Comparison of ENCODE assay signal across 7 mouse cellular contexts in the genomic region with DNA sequence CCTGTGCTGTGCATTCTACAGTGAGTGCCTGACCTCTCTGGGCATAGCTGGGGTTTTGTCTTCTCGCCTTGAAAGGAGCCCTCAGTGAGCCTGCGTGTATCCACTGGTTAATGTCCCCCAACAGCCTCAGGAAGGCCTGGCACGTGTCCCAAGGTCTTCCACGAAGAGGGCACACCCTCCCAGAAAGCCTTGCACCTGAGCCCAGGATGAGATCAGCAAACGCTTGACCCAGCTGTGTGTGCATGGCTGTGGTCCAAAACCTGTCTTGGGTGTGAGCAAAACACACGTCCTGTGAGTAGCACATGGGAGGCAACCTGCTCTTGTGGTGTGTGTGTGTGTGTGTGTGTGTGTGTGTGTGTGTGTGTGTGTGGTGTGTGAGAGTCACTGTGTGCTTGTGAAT. TPM values are rescaled to one million over a fixed set of nuclear protein-coding genes. Genes with fewer than 3 reads are reported as not detected.
DNase-seq lines count a peak whose midpoint lies in the region; ATAC-seq lines count a peak whose summit lies in the region.

No protein-coding gene starts in this region.

- H3K27ac ChIP-seq in midbrain, embryonic 15.5 days: 0 out of 2 replicates have a peak overlapping the region, but pooled peaks have one; percentile 25
- no peak overlapping the region for H3K27ac ChIP-seq in midbrain, embryonic 11.5 days (ENCODE audit: low read depth, low read length)
- no peak overlapping the region for H3K27ac ChIP-seq in forebrain, embryonic 16.5 days (ENCODE audit: low read length)
- H3K27ac ChIP-seq in kidney, embryonic 16.5 days (ENCODE audit: low read length): peak overlapping the region; percentile 83
- H3K27ac ChIP-seq in stomach, embryonic 15.5 days: peak overlapping the region; percentile 89

- no peak for DNase-seq in midbrain, embryonic 11.5 days (ENCODE audit: low spot score, missing footprints)
- no peak for DNase-seq in right cerebral cortex, postnatal 4 days

- H3K4me1 ChIP-seq in midbrain, embryonic 15.5 days: peaks cover 7% of the 10 kb centered on the region
- no peaks in the 10 kb centered on the region for H3K4me1 ChIP-seq in midbrain, embryonic 11.5 days (ENCODE audit: control insufficient read depth, insufficient read depth, low read length)
- H3K4me1 ChIP-seq in forebrain, embryonic 16.5 days (replicated peaks; ENCODE audit: control insufficient read depth, insufficient read depth, low read length): peaks cover 8% of the 10 kb centered on the region
- H3K4me1 ChIP-seq in kidney, embryonic 16.5 days (ENCODE audit: insufficient read depth, low read length): peaks cover 28% of the 10 kb centered on the region
- H3K4me1 ChIP-seq in stomach, embryonic 15.5 days: peaks cover 34% of the 10 kb centered on the region

- H3K9me3 ChIP-seq in midbrain, embryonic 15.5 days: no peaks in the 10 kb centered on the region
- H3K9me3 ChIP-seq in midbrain, embryonic 11.5 days (ENCODE audit: control insufficient read depth, low read length): no peaks in the 10 kb centered on the region
- no peaks in the 10 kb centered on the region for H3K9me3 ChIP-seq in forebrain, embryonic 16.5 days (ENCODE audit: control insufficient read depth, low read length)
- no peaks in the 10 kb centered on the region for H3K9me3 ChIP-seq in kidney, embryonic 16.5 days (ENCODE audit: low read length)
- H3K9me3 ChIP-seq in stomach, embryonic 15.5 days: no peaks in the 10 kb centered on the region

- no peak overlapping the region for H3K9ac ChIP-seq in midbrain, embryonic 15.5 days
- no peak overlapping the region for H3K9ac ChIP-seq in midbrain, embryonic 11.5 days (ENCODE audit: low read length)
- H3K9ac ChIP-seq in forebrain, embryonic 16.5 days (replicated peaks; ENCODE audit: low read depth, low read length): no peak overlapping the region
- no peak overlapping the region for H3K9ac ChIP-seq in kidney, embryonic 16.5 days (replicated peaks; ENCODE audit: low read length)
- H3K9ac ChIP-seq in stomach, embryonic 15.5 days: no peak overlapping the region

- H3K4me3 ChIP-seq in midbrain, embryonic 15.5 days: no peak overlapping the region
- no peak overlapping the region for H3K4me3 ChIP-seq in midbrain, embryonic 11.5 days (ENCODE audit: low read depth, low read length)
- H3K4me3 ChIP-seq in forebrain, embryonic 16.5 days (replicated peaks; ENCODE audit: low read length): no peak overlapping the region
- H3K4me3 ChIP-seq in kidney, embryonic 16.5 days (ENCODE audit: low read length): no peak overlapping the region
- H3K4me3 ChIP-seq in stomach, embryonic 15.5 days (replicated peaks): no peak overlapping the region

- no peaks in the 10 kb centered on the region for H3K27me3 ChIP-seq in midbrain, embryonic 15.5 days (replicated peaks)
- H3K27me3 ChIP-seq in midbrain, embryonic 11.5 days (ENCODE audit: control insufficient read depth, insufficient read depth, low read length): no peaks in the 10 kb centered on the region
- no peaks in the 10 kb centered on the region for H3K27me3 ChIP-seq in forebrain, embryonic 16.5 days (replicated peaks; ENCODE audit: control insufficient read depth, insufficient read depth, low read length)
- H3K27me3 ChIP-seq in kidney, embryonic 16.5 days (ENCODE audit: insufficient read depth, low read length): no peaks in the 10 kb centered on the region
- no peaks in the 10 kb centered on the region for H3K27me3 ChIP-seq in stomach, embryonic 15.5 days (replicated peaks)

- no peak for ATAC-seq in midbrain, embryonic 15.5 days (replicated peaks)
- no peak for ATAC-seq in midbrain, embryonic 11.5 days (ENCODE audit: low FRiP score)
- peak; percentile 13; the same call in 1 of the 2 replicates for ATAC-seq in forebrain, embryonic 16.5 days
- ATAC-seq in kidney, embryonic 16.5 days (ENCODE audit: low FRiP score, low TSS enrichment): 0 out of 2 replicates have a peak, but pooled peaks have one; percentile 36
- peak; percentile 34 for ATAC-seq in stomach, embryonic 15.5 days (ENCODE audit: insufficient read depth, low FRiP score, low read depth)
- ATAC-seq in monocyte, adult 5-6 weeks (replicated peaks; ENCODE audit: insufficient number of reproducible peaks, low FRiP score, low TSS enrichment, poor library complexity, severe bottlenecking): no peak

- WGBS in midbrain, embryonic 15.5 days: 51% methylated on average over 6 of the region's 6 CpGs
- 83% methylated on average over 6 of the region's 6 CpGs for WGBS in midbrain, embryonic 11.5 days
- WGBS in forebrain, embryonic 16.5 days: 24% methylated on average over 6 of the region's 6 CpGs
- WGBS in kidney, embryonic 16.5 days: 47% methylated on average over 6 of the region's 6 CpGs
- 32% methylated on average over 6 of the region's 6 CpGs for WGBS in stomach, embryonic 15.5 days

- no peak overlapping the region for H3K4me2 ChIP-seq in midbrain, embryonic 15.5 days
- no peak overlapping the region for H3K4me2 ChIP-seq in midbrain, embryonic 11.5 days
- no peak overlapping the region for H3K4me2 ChIP-seq in forebrain, embryonic 16.5 days (ENCODE audit: low read length)
- no peak overlapping the region for H3K4me2 ChIP-seq in kidney, embryonic 16.5 days (replicated peaks; ENCODE audit: low read depth, low read length)
- H3K4me2 ChIP-seq in stomach, embryonic 15.5 days: no peak overlapping the region

- H3K36me3 ChIP-seq in midbrain, embryonic 15.5 days (replicated peaks): no peaks in the 10 kb centered on the region
- no peaks in the 10 kb centered on the region for H3K36me3 ChIP-seq in midbrain, embryonic 11.5 days (ENCODE audit: control insufficient read depth, insufficient read depth, low read length)
- no peaks in the 10 kb centered on the region for H3K36me3 ChIP-seq in forebrain, embryonic 16.5 days (ENCODE audit: control insufficient read depth, insufficient read depth)
- H3K36me3 ChIP-seq in kidney, embryonic 16.5 days (ENCODE audit: insufficient read depth, low read length): no peaks in the 10 kb centered on the region
- no peaks in the 10 kb centered on the region for H3K36me3 ChIP-seq in stomach, embryonic 15.5 days

RNA-seq across cellular contexts. Expression of gene Sik1, which starts 28.9 kb away (rescaled TPM):
- 22.9 and 25.5 TPM in 2 replicates for polyA plus RNA-seq in midbrain, embryonic 15.5 days (2015; fragmentation: Nextera tagmentation; extraction: Ambion mirVana)
- polyA plus RNA-seq in midbrain, embryonic 11.5 days (2014; fragmentation: Nextera tagmentation; extraction: Ambion mirVana): 8.9 and 14.0 TPM in 2 replicates
- 19.9 and 20.1 TPM in 2 replicates for polyA plus RNA-seq in forebrain, embryonic 16.5 days (2015; fragmentation: Nextera tagmentation; extraction: Ambion mirVana)
- polyA plus RNA-seq in kidney, embryonic 16.5 days (2015; fragmentation: Nextera tagmentation; extraction: Ambion mirVana): 16.5 and 17.8 TPM in 2 replicates
- polyA plus RNA-seq in stomach, embryonic 15.5 days (2015; fragmentation: Nextera tagmentation; extraction: Ambion mirVana): 19.6 and 21.8 TPM in 2 replicates
- total RNA-seq in monocyte, adult 5-6 weeks (2017): 146 to 224 TPM (median 193 TPM) in 3 replicates

Comparison
In these comparisons a context has a peak if more than half of its experiments do, and no peak if none do; other contexts are left out.
1. H3K27ac ChIP-seq: peak in midbrain, embryonic 15.5 days (single experiment), kidney, embryonic 16.5 days (single experiment) and stomach, embryonic 15.5 days (single experiment); none in midbrain, embryonic 11.5 days (single experiment) and forebrain, embryonic 16.5 days (single experiment).
2. ATAC-seq: peak in forebrain, embryonic 16.5 days (single experiment), kidney, embryonic 16.5 days (single experiment) and stomach, embryonic 15.5 days (single experiment); none in midbrain, embryonic 15.5 days (single experiment), midbrain, embryonic 11.5 days (single experiment) and monocyte, adult 5-6 weeks (single experiment).